Mouse (Mus musculus) ES-E14 (cell line): ENCODE measurements around the gene Hpf1. TPM values are rescaled to one million over a fixed set of nuclear protein-coding genes. Genes with fewer than 3 reads are reported as not detected.

Experiments used
- DNase-seq: peaks from one replicate; pipeline ENCODE4 v3.0.0-alpha.2; 2013; ENCODE audit warnings: low read depth, low spot score
- H3K27ac ChIP-seq: 2 replicates; pipeline ENCODE4 v1.5.1; 2012; ENCODE audit warnings: low read depth, mild to moderate bottlenecking, low read length, moderate library complexity, mixed read lengths; ENCODE audit not compliant: poor library complexity, insufficient read depth, severe bottlenecking
- H3K36me3 ChIP-seq: 2 replicates; pipeline ENCODE4 v1.6.1; 2012; ENCODE audit warnings: mild to moderate bottlenecking, low read length, moderate library complexity, mixed read lengths; ENCODE audit not compliant: control insufficient read depth, poor library complexity, insufficient read depth, severe bottlenecking
- H3K4me1 ChIP-seq, 2 experiments: fragments of 150-350 bp in 1 of 2; sonication (generic) in 1 of 2; 2 replicates each; pipeline ENCODE4 v1.6.1; 2012; ENCODE audit warnings: low read length in 2 of 2, mild to moderate bottlenecking in 1 of 2, mixed read lengths in 1 of 2; ENCODE audit not compliant: control insufficient read depth in 2 of 2, insufficient read depth in 2 of 2, poor library complexity in 1 of 2
- H3K4me3 ChIP-seq, 2 experiments: fragments of 150-350 bp in 1 of 2; sonication (generic) in 1 of 2; 2 replicates each; pipeline ENCODE4 v1.5.1; 2012; ENCODE audit warnings: low read length in 2 of 2, low read depth in 1 of 2, mild to moderate bottlenecking in 1 of 2, mixed read lengths in 1 of 2; ENCODE audit not compliant: insufficient read depth in 1 of 2, poor library complexity in 1 of 2, severe bottlenecking in 1 of 2
- H3K9ac ChIP-seq: 2 replicates; pipeline ENCODE4 v1.6.1; 2012; ENCODE audit warnings: low read depth, mild to moderate bottlenecking, low read length, mixed read lengths; ENCODE audit not compliant: poor library complexity, insufficient read depth, severe bottlenecking
- H3K9me3 ChIP-seq: fragments of 150-350 bp; sonication (generic); 2 replicates; pipeline ENCODE4 v1.6.1; 2012; ENCODE audit warnings: low read depth, mild to moderate bottlenecking, low read length; ENCODE audit not compliant: control insufficient read depth, insufficient read depth
- CHD2 ChIP-seq: IDR thresholded peaks from 2 replicates; pipeline ENCODE4 v1.6.1; 2014; ENCODE audit warnings: mild to moderate bottlenecking, low read depth, low read length, inconsistent platforms
- HCFC1 ChIP-seq: IDR thresholded peaks from 2 replicates; pipeline ENCODE4 v1.6.1; 2012; ENCODE audit warnings: low read length, inconsistent platforms, borderline replicate concordance; ENCODE audit not compliant: insufficient read depth
- MAFK ChIP-seq: IDR thresholded peaks from 2 replicates; pipeline ENCODE4 v1.6.1; 2014; ENCODE audit warnings: mild to moderate bottlenecking, low read depth, low read length, inconsistent platforms; ENCODE audit not compliant: insufficient read depth
- ZC3H11A ChIP-seq: IDR thresholded peaks from 2 replicates; pipeline ENCODE4 v1.6.1; 2012; ENCODE audit warnings: low read depth, mild to moderate bottlenecking, inconsistent platforms, low read length, borderline replicate concordance
- ZNF384 ChIP-seq: IDR thresholded peaks from 2 replicates; pipeline ENCODE4 v1.6.1; 2012; ENCODE audit warnings: low read depth, low read length, inconsistent platforms
- in situ Hi-C, 2 experiments: fragments of 600-800 bp; cut with MboI; formaldehyde crosslinking; loops; one replicate each; pipeline ENCODE4 v1.15.1; 2025; ENCODE audit warnings: low sequenced_read_pairs in 2 of 2, inconsistent platforms in 1 of 2; ENCODE audit not compliant: unreplicated experiment in 2 of 2
- total RNA-seq: library from RNA; depleted of rRNA; stranded (reverse); fragments of 300-350 nt; gene quantifications from 2 replicates; pipeline ENCODE4 v1.2.3, GENCODE M21; 2012

The Hpf1 gene
- total RNA-seq, 1 experiment, result 44.6 TPM

DNA sequence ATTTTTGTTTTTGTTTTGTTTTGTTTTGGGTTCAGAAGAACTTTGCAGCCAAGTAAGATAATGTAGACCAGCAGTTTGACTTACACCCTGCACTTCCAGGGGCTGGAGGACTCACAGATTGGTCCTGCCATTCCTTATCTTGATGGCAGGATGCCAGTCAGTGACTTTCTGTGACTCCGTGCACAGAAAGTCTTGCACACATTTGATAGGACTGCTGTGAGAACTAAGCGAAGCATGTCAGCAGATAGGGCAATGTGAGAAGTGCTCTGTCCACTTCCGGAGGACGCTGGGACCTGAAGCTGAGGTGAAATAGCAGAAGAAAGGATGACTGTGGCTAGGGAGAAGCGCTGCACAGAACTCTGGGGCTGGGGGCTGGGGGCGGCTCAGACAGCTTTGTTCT, 5.7 kb downstream of the Hpf1 start:
- H3K4me1 ChIP-seq, result peaks cover 2 to 4% of the 10 kb centered on the region in 2 experiments; a peak in 2 of 4 replicates
- TF ChIP-seq ZNF384, result no peak
- no peak for TF ChIP-seq CHD2
- no peak for TF ChIP-seq MAFK
- TF ChIP-seq ZC3H11A, result no peak
- no peak for TF ChIP-seq HCFC1
- H3K4me3 ChIP-seq, result no peak overlapping the region
- no peaks in the 10 kb centered on the region for H3K9me3 ChIP-seq
- H3K36me3 ChIP-seq, result peaks cover 3% of the 10 kb centered on the region
- DNase-seq, result no peak
- in situ Hi-C loops, result loop anchor here in 1 of 2 experiments (25.0 kb wide), 1 partner anchor 384 kb away; the partner anchor contains the start of genes Aadat and Gm10283
- no peak overlapping the region for H3K27ac ChIP-seq
- no peak overlapping the region for H3K9ac ChIP-seq

DNA sequence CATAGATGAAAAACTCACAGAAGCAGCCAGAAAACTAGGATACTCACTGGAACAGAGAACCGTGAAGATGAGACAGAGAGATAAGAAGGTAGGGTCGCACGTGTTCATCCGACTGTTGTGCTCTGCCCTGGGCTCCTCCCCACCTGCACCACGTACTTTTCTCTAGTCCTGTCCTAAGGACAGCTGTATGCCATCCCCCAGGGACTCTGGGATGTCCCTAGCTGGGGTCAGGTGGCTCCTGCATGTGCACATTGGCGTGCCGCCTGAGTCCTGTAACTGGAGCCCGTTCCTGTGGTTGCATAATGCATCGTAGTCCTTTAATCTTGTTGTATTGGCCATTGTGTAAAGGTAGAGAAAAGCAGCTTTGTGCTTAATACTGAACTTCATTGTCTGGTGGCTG, 9.9 kb downstream of the Hpf1 start:
- Histone ChIP-seq H3K9ac (no peak overlapping the region), H3K36me3 (peaks cover 3% of the 10 kb centered on the region), H3K27ac (no peak overlapping the region), H3K4me3 (no peak overlapping the region), H3K9me3 (no peaks in the 10 kb centered on the region), H3K4me1 (peaks cover 0 to 2% of the 10 kb centered on the region in 2 experiments; a peak in 1 of 4 replicates)
- TF ChIP-seq MAFK, result no peak
- no peak for TF ChIP-seq HCFC1
- TF ChIP-seq ZNF384, result no peak
- no peak for TF ChIP-seq ZC3H11A
- no peak for DNase-seq
- in situ Hi-C loops, result no loop called here

DNA sequence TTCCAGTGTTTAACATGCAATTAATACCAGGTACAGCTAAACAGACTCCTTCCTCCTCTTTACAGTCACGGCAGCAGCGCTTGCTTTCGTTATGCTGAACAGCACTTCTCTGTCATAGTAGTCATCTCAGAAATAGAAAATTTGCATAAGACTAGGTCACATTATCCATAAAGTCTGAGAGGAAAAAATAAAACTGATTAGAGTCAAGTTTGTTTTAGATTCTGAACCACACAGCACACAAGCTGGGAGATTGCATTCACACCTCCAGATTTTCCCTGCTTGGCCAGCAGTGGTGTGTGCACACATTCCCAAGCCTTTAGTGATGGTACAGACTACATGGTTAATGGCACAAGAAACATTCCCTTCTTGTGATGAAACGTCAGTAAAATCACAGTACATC, 21.9 kb downstream of the Hpf1 start:
- H3K4me3 ChIP-seq, result peak overlapping the region in 1 of 2 experiments; percentile 34; a peak in 1 of 4 replicates
- H3K9me3 ChIP-seq, result no peaks in the 10 kb centered on the region
- H3K27ac ChIP-seq, result no peak overlapping the region
- in situ Hi-C loops, result no loop called here
- no peak overlapping the region for H3K9ac ChIP-seq
- no peaks in the 10 kb centered on the region for H3K36me3 ChIP-seq
- no peak for DNase-seq
- H3K4me1 ChIP-seq, result peaks cover 0 to 2% of the 10 kb centered on the region in 2 experiments; a peak in 1 of 4 replicates
- TF ChIP-seq CHD2, result no peak
- TF ChIP-seq ZC3H11A, result no peak
- TF ChIP-seq MAFK, result no peak

DNA sequence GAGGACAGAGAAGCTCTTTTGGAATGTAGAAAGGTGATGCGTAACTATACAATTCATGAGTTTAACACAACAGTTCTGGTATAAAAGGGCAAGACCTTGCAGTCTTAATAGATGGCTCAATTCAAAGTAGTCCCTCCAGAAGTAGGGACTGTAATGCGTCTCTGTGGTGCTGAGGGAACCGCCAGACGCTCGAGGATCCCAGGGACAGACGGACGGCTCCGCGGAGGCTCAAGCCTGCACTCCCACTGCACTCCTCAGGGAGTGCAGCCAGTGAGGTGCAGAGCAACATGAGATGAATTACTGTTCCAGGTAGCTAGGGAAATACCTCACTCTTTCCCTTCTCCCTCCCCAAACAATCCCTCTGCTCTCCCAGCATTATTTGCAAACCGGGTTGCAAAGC, 22.3 kb downstream of the Hpf1 start:
- DNase-seq, result no peak
- peaks cover 0 to 2% of the 10 kb centered on the region in 2 experiments; a peak in 1 of 4 replicates for H3K4me1 ChIP-seq
- no peak overlapping the region for H3K9ac ChIP-seq
- no peak for TF ChIP-seq CHD2
- no peak for TF ChIP-seq HCFC1
- TF ChIP-seq MAFK, result no peak
- no peak for TF ChIP-seq ZNF384
- H3K9me3 ChIP-seq, result no peaks in the 10 kb centered on the region
- no peaks in the 10 kb centered on the region for H3K36me3 ChIP-seq
- H3K4me3 ChIP-seq, result peak overlapping the region in 1 of 2 experiments; percentile 34; a peak in 2 of 4 replicates
- in situ Hi-C loops, result no loop called here
- H3K27ac ChIP-seq, result no peak overlapping the region

DNA sequence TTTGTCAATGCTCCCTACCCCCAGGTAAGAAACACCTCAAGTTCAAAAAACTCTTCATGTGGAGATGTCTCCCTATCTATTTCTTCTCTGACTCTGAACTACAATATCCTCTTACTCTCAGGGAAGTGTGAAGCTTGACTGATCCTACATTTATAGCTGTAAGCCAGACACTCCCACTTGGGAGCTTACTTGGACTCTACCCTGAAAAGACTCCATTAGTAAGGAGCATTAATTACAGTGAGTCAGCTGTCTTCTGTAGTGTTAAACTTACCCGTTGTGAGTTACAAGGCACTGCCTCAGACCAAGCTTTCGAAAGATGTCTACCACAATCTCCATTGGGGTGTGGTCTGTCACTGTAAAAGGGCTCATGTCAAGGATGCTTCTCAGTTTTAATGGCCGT, 28.9 kb downstream of the Hpf1 start:
- no peaks in the 10 kb centered on the region for H3K4me1 ChIP-seq

More for the DNA sequence above, 28.9 kb downstream of the Hpf1 start:
- in situ Hi-C loops, result no loop called here
- DNase-seq, result no peak
- Histone ChIP-seq H3K27ac (no peak overlapping the region), H3K4me3 (no peak overlapping the region), H3K9ac (no peak overlapping the region), H3K36me3 (peaks cover 3% of the 10 kb centered on the region), H3K9me3 (no peaks in the 10 kb centered on the region)
- TF ChIP-seq ZC3H11A, result no peak
- TF ChIP-seq MAFK, result no peak
- TF ChIP-seq HCFC1, result no peak
- no peak for TF ChIP-seq ZNF384
